Mouse (Mus musculus): ENCODE data around the gene Ticam1.

Ticam1 gene

GRCm38 (mm10) chr17:56291171-56291511, 14.6 kb upstream of the Ticam1 start:
- in situ Hi-C loops (cut with MboI; ENCODE audit: low sequenced_read_pairs), result no loop called here

GRCm38 (mm10) chr17:56290388-56291170, 14.0 kb upstream of the Ticam1 start:
- in situ Hi-C loops (cut with MboI; ENCODE audit: low sequenced_read_pairs), result no loop called here

GRCm38 (mm10) chr17:56289371-56290331, 13.1 kb upstream of the Ticam1 start:
- in situ Hi-C loops (cut with MboI; ENCODE audit: low sequenced_read_pairs), result no loop called here

- in situ Hi-C loops (cut with MboI; ENCODE audit: low sequenced_read_pairs), result no loop called here
Measured at GRCm38 (mm10) chr17:56288866-56289265, 12.3 kb upstream of the Ticam1 start.

GRCm38 (mm10) chr17:56287830-56288229, 11.2 kb upstream of the Ticam1 start:
- in situ Hi-C loops (cut with MboI; ENCODE audit: low sequenced_read_pairs), result no loop called here

GRCm38 (mm10) chr17:56285995-56286394, 9.4 kb upstream of the Ticam1 start:
- in situ Hi-C loops (cut with MboI; ENCODE audit: low sequenced_read_pairs), result no loop called here

GRCm38 (mm10) chr17:56283316-56283715, 6.7 kb upstream of the Ticam1 start:
- in situ Hi-C loops (cut with MboI; ENCODE audit: low sequenced_read_pairs), result no loop called here

GRCm38 (mm10) chr17:56282802-56283201, 6.2 kb upstream of the Ticam1 start:
- in situ Hi-C loops (cut with MboI; ENCODE audit: low sequenced_read_pairs), result no loop called here

- in situ Hi-C loops (cut with MboI; ENCODE audit: low sequenced_read_pairs), result no loop called here
Measured at GRCm38 (mm10) chr17:56281193-56281592, 4.6 kb upstream of the Ticam1 start.

- in situ Hi-C loops (cut with MboI; ENCODE audit: low sequenced_read_pairs), result no loop called here
Measured at GRCm38 (mm10) chr17:56279481-56280155, 3.0 kb upstream of the Ticam1 start.

- in situ Hi-C loops (cut with MboI; ENCODE audit: low sequenced_read_pairs), result no loop called here
Measured at GRCm38 (mm10) chr17:56278340-56278739, 1.8 kb upstream of the Ticam1 start.

GRCm38 (mm10) chr17:56277567-56277893, 944 bp upstream of the Ticam1 start:
- in situ Hi-C loops (cut with MboI; ENCODE audit: low sequenced_read_pairs), result no loop called here

GRCm38 (mm10) chr17:56275842-56276480, 625 bp downstream of the Ticam1 start:
- in situ Hi-C loops (cut with MboI; ENCODE audit: low sequenced_read_pairs), result no loop called here

- in situ Hi-C loops (cut with MboI; ENCODE audit: low sequenced_read_pairs), result no loop called here
Measured at GRCm38 (mm10) chr17:56273986-56274385, 2.6 kb downstream of the Ticam1 start.

- in situ Hi-C loops (cut with MboI; ENCODE audit: low sequenced_read_pairs), result no loop called here
Measured at GRCm38 (mm10) chr17:56273482-56273881, 3.1 kb downstream of the Ticam1 start.

GRCm38 (mm10) chr17:56272644-56273043, 3.9 kb downstream of the Ticam1 start:
- in situ Hi-C loops (cut with MboI; ENCODE audit: low sequenced_read_pairs), result no loop called here

- in situ Hi-C loops (cut with MboI; ENCODE audit: low sequenced_read_pairs), result no loop called here
Measured at GRCm38 (mm10) chr17:56271609-56272253, 4.9 kb downstream of the Ticam1 start.

- in situ Hi-C loops (cut with MboI; ENCODE audit: low sequenced_read_pairs), result no loop called here
Measured at GRCm38 (mm10) chr17:56269741-56270140, 6.8 kb downstream of the Ticam1 start.

GRCm38 (mm10) chr17:56269153-56269630, 7.4 kb downstream of the Ticam1 start:
- in situ Hi-C loops (cut with MboI; ENCODE audit: low sequenced_read_pairs), result no loop called here

GRCm38 (mm10) chr17:56266271-56266670, 10.3 kb downstream of the Ticam1 start:
- in situ Hi-C loops (cut with MboI; ENCODE audit: low sequenced_read_pairs), result no loop called here

Data from CH12F3 (cell line).